Mouse (Mus musculus): ENCODE measurements around the gene Gm21885. TPM values are rescaled to one million over a fixed set of nuclear protein-coding genes. Genes with fewer than 3 reads are reported as not detected.
A peak's percentile ranks its signal among the peaks of the same experiment; 100 is the strongest.

Gene Gm21885
- polyA plus RNA-seq, 1 experiment from 2014 or later: not detected

- Histone ChIP-seq H3K36me3 (peaks cover 49% of the 10 kb centered on the region), H3K27me3 (ENCODE audit: insufficient read depth, poor library complexity, severe bottlenecking) (no peaks in the 10 kb centered on the region), H3K4me3 (no peak overlapping the region), H3K9me3 (no peaks in the 10 kb centered on the region), H3K27ac (no peak overlapping the region), H3K4me1 (replicated peaks) (peaks cover 35% of the 10 kb centered on the region)
- DNase-seq (ENCODE audit: low spot score): no peak
- 83% methylated on average over 1 of the region's 1 CpGs for WGBS
Observed at GRCm38 (mm10) chr11:94315308-94315707, 33.6 kb downstream of the Gm21885 start.

DNA sequence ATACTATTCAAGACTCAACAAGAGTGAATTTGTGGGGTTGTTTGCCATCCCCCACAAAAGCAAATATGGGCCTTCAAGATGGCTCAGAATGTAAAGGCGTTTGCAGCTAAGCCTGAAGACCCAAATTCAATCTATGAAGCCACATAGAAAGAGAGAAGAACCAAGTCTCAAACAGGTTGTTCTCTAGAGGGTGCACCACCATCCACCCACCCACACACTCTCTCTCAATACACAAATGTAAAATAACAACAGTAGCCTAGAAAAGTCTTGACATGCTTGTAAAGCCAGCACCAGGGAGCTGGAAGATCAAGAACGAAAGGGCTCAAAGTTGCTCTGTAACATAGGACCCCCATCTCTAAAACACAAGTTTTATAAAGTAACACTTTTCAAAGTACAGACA lies 34.9 kb downstream of the Gm21885 start:
- Histone ChIP-seq H3K4me1 (replicated peaks) (peaks cover 40% of the 10 kb centered on the region), H3K9me3 (no peaks in the 10 kb centered on the region), H3K4me3 (no peak overlapping the region), H3K27ac (no peak overlapping the region), H3K27me3 (ENCODE audit: insufficient read depth, poor library complexity, severe bottlenecking) (no peaks in the 10 kb centered on the region), H3K36me3 (peaks cover 40% of the 10 kb centered on the region)
- 89% methylated on average over 2 of the region's 2 CpGs for WGBS
- no peak for DNase-seq (ENCODE audit: low spot score)

- Histone ChIP-seq H3K27ac (no peak overlapping the region), H3K4me1 (replicated peaks) (peaks cover 42% of the 10 kb centered on the region), H3K36me3 (peaks cover 40% of the 10 kb centered on the region), H3K9me3 (no peaks in the 10 kb centered on the region), H3K4me3 (no peak overlapping the region), H3K27me3 (ENCODE audit: insufficient read depth, poor library complexity, severe bottlenecking) (no peaks in the 10 kb centered on the region)
- DNase-seq (ENCODE audit: low spot score): no peak
- 83% methylated on average over 1 of the region's 1 CpGs for WGBS
Observed at GRCm38 (mm10) chr11:94317014-94317413, 35.3 kb downstream of the Gm21885 start.

DNA sequence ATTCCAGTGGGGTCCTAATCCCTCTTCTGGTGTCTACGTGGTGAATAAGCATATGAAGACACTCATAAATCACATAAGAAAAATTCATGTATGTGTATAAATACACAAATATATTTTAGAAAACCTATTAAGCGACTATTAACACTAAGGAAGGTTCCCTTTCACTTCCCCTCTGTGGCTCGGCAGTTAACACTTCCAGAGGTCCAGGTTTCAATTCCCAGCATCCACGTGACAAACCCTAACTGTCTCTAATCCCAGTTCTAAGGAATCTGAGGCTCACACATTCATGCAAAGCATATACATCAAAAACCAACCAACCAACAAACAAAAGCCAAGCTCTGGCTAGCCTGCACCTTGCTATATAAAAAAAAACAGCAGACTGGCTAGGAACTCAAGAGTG lies 35.8 kb downstream of the Gm21885 start:
- Histone ChIP-seq H3K4me1 (replicated peaks) (peaks cover 47% of the 10 kb centered on the region), H3K27me3 (ENCODE audit: insufficient read depth, poor library complexity, severe bottlenecking) (no peaks in the 10 kb centered on the region), H3K36me3 (peaks cover 40% of the 10 kb centered on the region), H3K27ac (no peak overlapping the region), H3K9me3 (no peaks in the 10 kb centered on the region), H3K4me3 (no peak overlapping the region)
- no peak for DNase-seq (ENCODE audit: low spot score)
- WGBS: 81% methylated on average over 4 of the region's 4 CpGs

DNA sequence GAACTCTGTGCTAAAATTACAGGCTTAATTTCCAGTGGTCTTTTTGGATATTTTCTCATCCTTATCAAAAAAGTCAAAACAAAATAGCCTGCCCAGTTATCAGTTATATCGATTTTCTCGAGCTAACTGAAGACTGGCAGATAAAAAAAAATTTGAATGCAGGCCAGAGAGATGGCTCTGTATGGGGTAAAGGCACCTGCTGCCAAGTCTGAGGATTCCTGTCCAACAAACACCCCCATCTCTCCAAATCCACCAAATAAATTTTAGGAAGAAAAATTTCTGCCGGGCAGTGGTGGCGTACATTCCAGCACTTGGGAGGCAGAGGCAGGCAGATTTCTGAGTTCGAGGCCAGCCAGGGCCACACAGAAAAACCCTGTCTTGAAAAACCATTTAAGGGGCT lies 36.4 kb downstream of the Gm21885 start:
- Histone ChIP-seq H3K4me3 (no peak overlapping the region), H3K9me3 (no peaks in the 10 kb centered on the region), H3K36me3 (peaks cover 38% of the 10 kb centered on the region), H3K4me1 (replicated peaks) (peaks cover 49% of the 10 kb centered on the region), H3K27ac (no peak overlapping the region), H3K27me3 (ENCODE audit: insufficient read depth, poor library complexity, severe bottlenecking) (no peaks in the 10 kb centered on the region)
- no peak for DNase-seq (ENCODE audit: low spot score)
- 93% methylated on average over 5 of the region's 5 CpGs for WGBS

DNA sequence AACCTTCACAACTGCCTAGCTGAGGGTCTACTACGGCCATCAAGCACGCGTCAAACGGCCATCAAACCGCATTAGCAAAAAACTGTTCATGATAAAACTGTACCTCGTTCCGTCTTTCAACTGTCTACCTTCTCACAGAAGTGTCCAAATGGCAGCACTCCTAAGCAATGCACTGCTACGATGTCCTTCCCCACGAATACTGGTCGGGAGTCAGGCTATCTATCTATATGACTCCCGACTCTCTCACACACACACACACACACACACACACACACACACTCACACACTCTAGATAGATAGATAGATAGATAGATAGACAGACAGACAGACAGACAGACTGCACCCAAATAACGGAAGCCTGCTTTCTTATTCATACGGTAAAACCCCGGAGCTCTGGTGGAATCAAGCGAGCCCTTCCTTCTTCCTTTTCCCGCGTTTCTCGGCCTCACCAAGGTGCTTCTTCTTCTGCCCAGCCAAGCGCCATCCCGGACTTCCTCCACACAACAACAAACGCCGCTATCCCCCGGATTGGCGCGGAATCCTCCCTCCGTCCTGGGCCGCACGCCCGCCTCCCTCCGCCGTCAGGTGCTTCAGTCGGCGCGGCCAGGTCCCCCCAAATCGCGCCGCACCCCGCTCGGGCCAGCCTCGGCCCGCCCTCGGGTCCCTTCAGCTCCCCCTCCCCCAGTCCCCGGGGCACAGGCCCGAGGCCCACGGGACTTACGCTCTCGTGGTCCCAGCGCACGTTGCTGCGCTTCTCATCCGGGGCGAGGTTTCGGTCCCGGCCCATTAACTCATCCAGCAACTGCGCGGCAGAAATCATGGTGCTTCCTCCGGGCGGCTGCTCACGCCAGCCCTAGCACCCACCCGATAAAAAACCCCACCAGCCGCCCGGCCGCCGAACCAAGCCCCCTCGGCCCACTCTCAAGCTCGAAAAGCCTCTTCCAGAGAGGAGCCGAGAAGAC lies 39.6 kb downstream of the Gm21885 start:
- H3K27ac ChIP-seq: peak overlapping the region; percentile 99
- H3K4me1 ChIP-seq (replicated peaks): peaks cover 43% of the 10 kb centered on the region
- H3K27me3 ChIP-seq (ENCODE audit: insufficient read depth, poor library complexity, severe bottlenecking): no peaks in the 10 kb centered on the region
- H3K9me3 ChIP-seq: no peaks in the 10 kb centered on the region
- peak overlapping the region; percentile 90 for H3K4me3 ChIP-seq
- DNase-seq (ENCODE audit: low spot score): no peak
- peaks cover 32% of the 10 kb centered on the region for H3K36me3 ChIP-seq
- under 1% methylated on average over 67 of the region's 67 CpGs for WGBS

DNA sequence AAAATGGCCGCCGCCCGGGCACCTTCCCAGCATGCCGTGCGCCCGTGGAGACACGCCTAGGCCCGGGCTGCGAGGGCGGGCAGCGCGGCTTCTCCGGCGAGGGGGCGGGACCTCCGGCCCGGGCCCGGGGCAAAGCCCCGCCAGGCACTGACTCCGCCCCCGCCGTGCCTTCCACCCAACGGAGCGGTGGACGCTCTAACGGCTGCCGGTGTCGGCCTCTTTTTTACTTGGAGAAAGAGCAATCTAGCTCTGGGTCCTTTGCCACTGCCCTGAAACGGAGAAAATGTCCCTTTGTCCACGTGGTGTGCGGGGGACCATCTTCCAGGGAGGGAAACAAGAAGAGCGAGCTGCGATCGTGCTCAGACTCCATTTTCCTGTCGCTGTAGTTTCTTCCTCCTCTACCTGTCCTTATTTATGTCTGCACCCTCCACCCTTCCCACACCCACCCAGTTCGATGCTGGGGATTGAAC lies 40.3 kb downstream of the Gm21885 start, which contains the start of gene Luc7l3:
Gene Luc7l3, minus strand, starts transcription at position 58 of the 470 bp plus-strand sequence.
- WGBS: under 1% methylated on average over 36 of the region's 36 CpGs
- H3K4me1 ChIP-seq (replicated peaks): peaks cover 43% of the 10 kb centered on the region
- DNase-seq (ENCODE audit: low spot score): peak; percentile 93
- H3K4me3 ChIP-seq: peak within 1 kb of the TSS; percentile 90
- H3K27ac ChIP-seq: peak within 1 kb of the TSS; percentile 99
- no peaks in the 10 kb centered on the region for H3K27me3 ChIP-seq (ENCODE audit: insufficient read depth, poor library complexity, severe bottlenecking)
- no peaks in the 10 kb centered on the region for H3K9me3 ChIP-seq
- peaks cover 30% of the 10 kb centered on the region for H3K36me3 ChIP-seq

- no peaks in the 10 kb centered on the region for H3K9me3 ChIP-seq
- H3K27me3 ChIP-seq (ENCODE audit: insufficient read depth, poor library complexity, severe bottlenecking): no peaks in the 10 kb centered on the region
- H3K27ac ChIP-seq: peak overlapping the region; percentile 99
- DNase-seq (ENCODE audit: low spot score): no peak
- H3K36me3 ChIP-seq: peaks cover 25% of the 10 kb centered on the region
- H3K4me1 ChIP-seq (replicated peaks): peaks cover 39% of the 10 kb centered on the region
- peak overlapping the region; percentile 90 for H3K4me3 ChIP-seq
- 37% methylated on average over 5 of the region's 5 CpGs for WGBS
Observed at GRCm38 (mm10) chr11:94322636-94323035, 41.0 kb downstream of the Gm21885 start.

- H3K36me3 ChIP-seq: peaks cover 17% of the 10 kb centered on the region
- H3K27me3 ChIP-seq (ENCODE audit: insufficient read depth, poor library complexity, severe bottlenecking): no peaks in the 10 kb centered on the region
- no peak for DNase-seq (ENCODE audit: low spot score)
- H3K27ac ChIP-seq: peak overlapping the region; percentile 99; the same call in 1 of the 2 replicates
- WGBS: 88% methylated on average over 5 of the region's 5 CpGs
- H3K4me3 ChIP-seq: no peak overlapping the region
- no peaks in the 10 kb centered on the region for H3K9me3 ChIP-seq
- peaks cover 38% of the 10 kb centered on the region for H3K4me1 ChIP-seq (replicated peaks)
Observed at GRCm38 (mm10) chr11:94323271-94323925, 41.7 kb downstream of the Gm21885 start.

GRCm38 (mm10) chr11:94324618-94325017 lies 42.9 kb downstream of the Gm21885 start:
- no peaks in the 10 kb centered on the region for H3K9me3 ChIP-seq
- no peak for DNase-seq (ENCODE audit: low spot score)
- H3K4me1 ChIP-seq (replicated peaks): peaks cover 48% of the 10 kb centered on the region
- 84% methylated on average over 5 of the region's 5 CpGs for whole genome bisulfite sequencing
- no peak overlapping the region for H3K4me3 ChIP-seq
- no peaks in the 10 kb centered on the region for H3K27me3 ChIP-seq (ENCODE audit: insufficient read depth, poor library complexity, severe bottlenecking)
- H3K36me3 ChIP-seq: peaks cover 5% of the 10 kb centered on the region
- H3K27ac ChIP-seq: no peak overlapping the region

DNA sequence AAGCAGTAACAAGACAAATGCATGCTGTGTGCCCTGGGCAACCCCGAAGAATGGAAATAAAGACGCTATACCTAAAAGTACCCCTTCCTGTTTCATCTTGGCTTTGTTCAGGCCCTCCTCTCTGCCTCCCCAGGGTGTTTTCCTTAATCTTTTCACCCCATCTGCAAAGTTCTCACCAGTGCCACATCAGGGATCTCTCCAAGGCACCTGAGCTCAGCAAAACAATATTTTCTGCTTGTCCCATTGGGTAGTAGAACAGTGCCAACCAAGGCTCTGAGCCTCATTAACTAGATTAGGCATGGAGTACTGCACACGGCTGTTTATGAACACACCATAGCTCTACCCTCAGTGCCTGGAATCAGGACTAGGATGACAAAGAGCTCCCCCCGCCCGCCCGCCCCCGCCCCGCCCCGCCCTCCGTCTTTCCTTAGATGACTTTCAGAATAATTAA lies 45.3 kb downstream of the Gm21885 start:
- peak; percentile 56 for DNase-seq (ENCODE audit: low spot score)
- 3% methylated on average over 10 of the region's 10 CpGs for WGBS
- no peaks in the 10 kb centered on the region for H3K9me3 ChIP-seq
- H3K36me3 ChIP-seq: no peaks in the 10 kb centered on the region
- H3K27ac ChIP-seq: peak overlapping the region; percentile 98
- H3K4me3 ChIP-seq: peak overlapping the region; percentile 83
- no peaks in the 10 kb centered on the region for H3K27me3 ChIP-seq (ENCODE audit: insufficient read depth, poor library complexity, severe bottlenecking)
- peaks cover 57% of the 10 kb centered on the region for H3K4me1 ChIP-seq (replicated peaks)

GRCm38 (mm10) chr11:94327693-94328643 lies 46.3 kb downstream of the Gm21885 start, which contains the start of gene Ankrd40:
Ankrd40 (plus strand) TSS chr11:94328001.
- WGBS: under 1% methylated on average over 78 of the region's 78 CpGs
- peak within 1 kb of the TSS; percentile 98 for H3K27ac ChIP-seq
- H3K4me1 ChIP-seq (replicated peaks): peaks cover 47% of the 10 kb centered on the region
- H3K27me3 ChIP-seq (ENCODE audit: insufficient read depth, poor library complexity, severe bottlenecking): no peaks in the 10 kb centered on the region
- peak within 1 kb of the TSS; percentile 83 for H3K4me3 ChIP-seq
- no peaks in the 10 kb centered on the region for H3K36me3 ChIP-seq
- DNase-seq (ENCODE audit: low spot score): peak; percentile 92
- H3K9me3 ChIP-seq: no peaks in the 10 kb centered on the region
